Mouse (Mus musculus): ENCODE results near the gene Cryl1. TPM values are rescaled to one million over a fixed set of nuclear protein-coding genes. Genes with fewer than 3 reads are reported as not detected.
A peak's percentile ranks its signal among the peaks of the same experiment; 100 is the strongest.

The Cryl1 gene
- polyA plus RNA-seq (2015; fragmentation: Nextera tagmentation; extraction: Ambion mirVana): 9.2 and 10.8 TPM in 2 replicates

GRCm38 (mm10) chr14:57398065-57398757 is at the start of gene Cryl1:
TSS of gene Cryl1 (minus strand) at chr14:57398529.
- peaks cover 5% of the 10 kb centered on the region for H3K4me1 ChIP-seq (replicated peaks)
- no peaks in the 10 kb centered on the region for H3K9me3 ChIP-seq
- ATAC-seq (ENCODE audit: low FRiP score): peak; percentile 100
- H3K9ac ChIP-seq: peak within 1 kb of the TSS; percentile 80
- H3K27ac ChIP-seq: 0 out of 2 replicates have a peak within 1 kb of the TSS, but pooled peaks have one; percentile 40
- no peaks in the 10 kb centered on the region for H3K36me3 ChIP-seq
- 2% methylated on average over 43 of the region's 43 CpGs for WGBS
- peak within 1 kb of the TSS; percentile 71 for H3K4me2 ChIP-seq
- peak within 1 kb of the TSS; percentile 61 for H3K4me3 ChIP-seq
- H3K27me3 ChIP-seq: peaks cover 12% of the 10 kb centered on the region

GRCm38 (mm10) chr14:57430451-57430850 is 32.1 kb upstream of the Cryl1 start:
- H3K4me1 ChIP-seq (replicated peaks): 0 out of 2 replicates have a peak, but pooled peaks cover under 1% of the 10 kb centered on the region
- 85% methylated on average over 2 of the region's 2 CpGs for WGBS
- no peak for ATAC-seq (ENCODE audit: low FRiP score)
- no peak overlapping the region for H3K4me3 ChIP-seq
- H3K36me3 ChIP-seq: peaks cover 11% of the 10 kb centered on the region
- no peaks in the 10 kb centered on the region for H3K27me3 ChIP-seq
- no peak overlapping the region for H3K27ac ChIP-seq
- no peak overlapping the region for H3K4me2 ChIP-seq
- H3K9me3 ChIP-seq: no peaks in the 10 kb centered on the region
- H3K9ac ChIP-seq: no peak overlapping the region

- peak overlapping the region; percentile 88 for H3K9ac ChIP-seq
- H3K36me3 ChIP-seq: no peaks in the 10 kb centered on the region
- H3K4me3 ChIP-seq: peak overlapping the region; percentile 95
- 0 out of 2 replicates have a peak, but pooled peaks cover 5% of the 10 kb centered on the region for H3K27me3 ChIP-seq
- no peaks in the 10 kb centered on the region for H3K9me3 ChIP-seq
- WGBS: under 1% methylated on average over 24 of the region's 24 CpGs
- H3K4me2 ChIP-seq: peak overlapping the region; percentile 73
- peaks cover 7% of the 10 kb centered on the region; the same call in 1 of the 2 replicates for H3K4me1 ChIP-seq (replicated peaks)
- ATAC-seq (ENCODE audit: low FRiP score): peak; percentile 91
- peak overlapping the region; percentile 83 for H3K27ac ChIP-seq
Measured at GRCm38 (mm10) chr14:57424212-57424561, 25.9 kb upstream of the Cryl1 start.

- WGBS: 4% methylated on average over 42 of the region's 42 CpGs
Measured at GRCm38 (mm10) chr14:57423432-57424211, 25.3 kb upstream of the Cryl1 start, which contains the start of gene Ift88. TSS of gene Ift88 (plus strand) at chr14:57424062.

GRCm38 (mm10) chr14:57417187-57417586 is 18.9 kb upstream of the Cryl1 start:
- no peaks in the 10 kb centered on the region for H3K9me3 ChIP-seq
- no peak overlapping the region for H3K4me2 ChIP-seq
- ATAC-seq (ENCODE audit: low FRiP score): no peak
- H3K4me1 ChIP-seq (replicated peaks): no peaks in the 10 kb centered on the region
- no peak overlapping the region for H3K4me3 ChIP-seq
- H3K36me3 ChIP-seq: no peaks in the 10 kb centered on the region
- 0 out of 2 replicates have a peak, but pooled peaks cover 5% of the 10 kb centered on the region for H3K27me3 ChIP-seq
- H3K27ac ChIP-seq: no peak overlapping the region
- WGBS: 95% methylated on average over 2 of the region's 2 CpGs
- H3K9ac ChIP-seq: no peak overlapping the region

More at GRCm38 (mm10) chr14:57423432-57424211, 25.3 kb upstream of the Cryl1 start, which contains the start of gene Ift88:
- H3K4me1 ChIP-seq (replicated peaks): peaks cover 7% of the 10 kb centered on the region; the same call in 1 of the 2 replicates
- H3K4me3 ChIP-seq: peak within 1 kb of the TSS; percentile 95
- no peaks in the 10 kb centered on the region for H3K36me3 ChIP-seq
- peak; percentile 100 for ATAC-seq (ENCODE audit: low FRiP score)
- no peaks in the 10 kb centered on the region for H3K9me3 ChIP-seq
- H3K4me2 ChIP-seq: peak within 1 kb of the TSS; percentile 73
- peak within 1 kb of the TSS; percentile 83 for H3K27ac ChIP-seq
- peak within 1 kb of the TSS; percentile 88 for H3K9ac ChIP-seq
- 0 out of 2 replicates have a peak, but pooled peaks cover 5% of the 10 kb centered on the region for H3K27me3 ChIP-seq

GRCm38 (mm10) chr14:57412166-57412565 is 13.8 kb upstream of the Cryl1 start:
- no peak overlapping the region for H3K9ac ChIP-seq
- WGBS: 59% methylated on average over 7 of the region's 7 CpGs
- H3K9me3 ChIP-seq: no peaks in the 10 kb centered on the region
- peaks cover 5% of the 10 kb centered on the region for H3K4me1 ChIP-seq (replicated peaks)
- H3K36me3 ChIP-seq: no peaks in the 10 kb centered on the region
- H3K4me3 ChIP-seq: no peak overlapping the region
- no peak overlapping the region for H3K27ac ChIP-seq
- H3K27me3 ChIP-seq: no peaks in the 10 kb centered on the region
- no peak for ATAC-seq (ENCODE audit: low FRiP score)
- no peak overlapping the region for H3K4me2 ChIP-seq

- no peak overlapping the region for H3K4me2 ChIP-seq
- peak; percentile 61; the same call in 1 of the 2 replicates for ATAC-seq (ENCODE audit: low FRiP score)
- H3K9ac ChIP-seq: no peak overlapping the region
- H3K36me3 ChIP-seq: no peaks in the 10 kb centered on the region
- H3K4me3 ChIP-seq: no peak overlapping the region
- H3K4me1 ChIP-seq (replicated peaks): peaks cover 8% of the 10 kb centered on the region
- WGBS: 21% methylated on average over 6 of the region's 6 CpGs
- no peaks in the 10 kb centered on the region for H3K27me3 ChIP-seq
- H3K9me3 ChIP-seq: no peaks in the 10 kb centered on the region
- H3K27ac ChIP-seq: no peak overlapping the region
Measured at GRCm38 (mm10) chr14:57409106-57409505, 10.8 kb upstream of the Cryl1 start.

GRCm38 (mm10) chr14:57408100-57408499 is 9.8 kb upstream of the Cryl1 start:
- Histone ChIP-seq H3K4me2 (no peak overlapping the region), H3K36me3 (no peaks in the 10 kb centered on the region), H3K27me3 (no peaks in the 10 kb centered on the region), H3K27ac (no peak overlapping the region), H3K9ac (no peak overlapping the region), H3K9me3 (no peaks in the 10 kb centered on the region), H3K4me3 (no peak overlapping the region), H3K4me1 (replicated peaks) (peaks cover 8% of the 10 kb centered on the region)
- WGBS: 84% methylated on average over 8 of the region's 8 CpGs
- ATAC-seq (ENCODE audit: low FRiP score): no peak

- Histone ChIP-seq H3K4me3 (0 out of 2 replicates have a peak overlapping the region, but pooled peaks have one; percentile 2), H3K9ac (no peak overlapping the region), H3K4me1 (replicated peaks) (peaks cover 8% of the 10 kb centered on the region), H3K27ac (no peak overlapping the region), H3K27me3 (no peaks in the 10 kb centered on the region), H3K4me2 (peak overlapping the region; percentile 20; the same call in 1 of the 2 replicates), H3K9me3 (no peaks in the 10 kb centered on the region), H3K36me3 (no peaks in the 10 kb centered on the region)
- WGBS: 7% methylated on average over 12 of the region's 12 CpGs
- ATAC-seq (ENCODE audit: low FRiP score): peak; percentile 77
Measured at GRCm38 (mm10) chr14:57407039-57407987, 9.0 kb upstream of the Cryl1 start.

GRCm38 (mm10) chr14:57402815-57403214 is 4.5 kb upstream of the Cryl1 start:
- Histone ChIP-seq H3K4me1 (replicated peaks) (peaks cover 13% of the 10 kb centered on the region), H3K9ac (no peak overlapping the region), H3K4me2 (no peak overlapping the region), H3K27me3 (0 out of 2 replicates have a peak, but pooled peaks cover under 1% of the 10 kb centered on the region), H3K4me3 (no peak overlapping the region), H3K36me3 (no peaks in the 10 kb centered on the region), H3K27ac (no peak overlapping the region), H3K9me3 (no peaks in the 10 kb centered on the region)
- no peak for ATAC-seq (ENCODE audit: low FRiP score)

- H3K27ac ChIP-seq: no peak overlapping the region
- H3K4me1 ChIP-seq (replicated peaks): peaks cover 5% of the 10 kb centered on the region
- no peaks in the 10 kb centered on the region for H3K36me3 ChIP-seq
- H3K9me3 ChIP-seq: no peaks in the 10 kb centered on the region
- peak overlapping the region; percentile 71 for H3K4me2 ChIP-seq
- peaks cover 12% of the 10 kb centered on the region for H3K27me3 ChIP-seq
- peak; percentile 15; the same call in 1 of the 2 replicates for ATAC-seq (ENCODE audit: low FRiP score)
- 19% methylated on average over 13 of the region's 13 CpGs for WGBS
- peak overlapping the region; percentile 80; the same call in 1 of the 2 replicates for H3K9ac ChIP-seq
- peak overlapping the region; percentile 61 for H3K4me3 ChIP-seq
Measured at GRCm38 (mm10) chr14:57398813-57399427, 591 bp upstream of the Cryl1 start.
